Mouse (Mus musculus) hindbrain, postnatal 0 days (tissue): ENCODE results near the gene Hist1h2be. TPM values are rescaled to one million over a fixed set of nuclear protein-coding genes. Genes with fewer than 3 reads are reported as not detected.
A peak's percentile ranks its signal among the peaks of the same experiment; 100 is the strongest.
"Not testable (repeated sequence)": the region's sequence is repeated elsewhere in the genome, so short reads cannot be mapped to it uniquely, and the experiment has no call there.

ENCODE experiments used
- ATAC-seq: fragments of 200-750 bp; cut with Nextera tagmentation; 2 replicates; pipeline ENCODE4 v1.8.0; 2017; ENCODE audit warnings: mild to moderate bottlenecking, moderate TSS enrichment, moderate library complexity
- DNase-seq: peaks from one replicate; pipeline ENCODE4 v3.0.0-alpha.2; 2015; ENCODE audit warnings: low spot score
- H3K27ac ChIP-seq: fragments of 300-500 bp; sonication (generic); 2 replicates; pipeline ENCODE4 v1.5.1; 2014; ENCODE audit warnings: mild to moderate bottlenecking
- H3K27me3 ChIP-seq: fragments of 300-500 bp; sonication (generic); 2 replicates; pipeline ENCODE4 v1.6.1; 2014; ENCODE audit warnings: low read length, mixed read lengths; ENCODE audit not compliant: insufficient read depth
- H3K36me3 ChIP-seq: fragments of 300-500 bp; sonication (generic); 2 replicates; pipeline ENCODE4 v1.6.1; 2014; ENCODE audit warnings: low read length, mixed read lengths; ENCODE audit not compliant: insufficient read depth
- H3K4me1 ChIP-seq: fragments of 300-500 bp; sonication (generic); 2 replicates; pipeline ENCODE4 v1.6.1; 2014; ENCODE audit warnings: antibody characterized with exemption, low read length, mixed read lengths; ENCODE audit not compliant: insufficient read depth
- H3K4me2 ChIP-seq: fragments of 300-500 bp; sonication (generic); 2 replicates; pipeline ENCODE4 v1.6.1; 2014; ENCODE audit warnings: low read depth, mild to moderate bottlenecking, low read length, moderate library complexity, mixed read lengths
- H3K4me3 ChIP-seq: fragments of 300-500 bp; sonication (generic); 2 replicates; pipeline ENCODE4 v1.5.1; 2014; ENCODE audit warnings: low read length
- H3K9ac ChIP-seq: fragments of 300-500 bp; sonication (generic); replicated peaks from 2 replicates; pipeline ENCODE4 v1.6.1; 2014; ENCODE audit warnings: mild to moderate bottlenecking, low read length, moderate library complexity, mixed read lengths
- H3K9me3 ChIP-seq: fragments of 300-500 bp; sonication (generic); 2 replicates; pipeline ENCODE4 v1.6.1; 2016; ENCODE audit warnings: low read length, mixed read lengths
- CTCF ChIP-seq: IDR thresholded peaks from 2 replicates; pipeline ENCODE4 v1.5.1; 2016; ENCODE audit warnings: antibody characterized with exemption, control low read depth, low read depth
- WGBS: fragments of 180-500 bp; shearing (Covaris S2); extraction: QIAGEN DNeasy Blood & Tissue Kit; methylation state at CpG from one replicate; pipeline ENCODE4 v1.1.7; 2014; 5-methylcytosine and 5-hydroxymethylcytosine counted together
- polyA plus RNA-seq: library from polyadenylated mRNA; unstranded; fragments of >200 nt; fragmentation: Nextera tagmentation; extraction: Ambion mirVana; gene quantifications from 2 replicates; pipeline ENCODE4 v1.2.1, GENCODE M21; 2015
- total RNA-seq: library from RNA; depleted of rRNA; stranded (reverse); fragments of >200 nt; gene quantifications from 2 replicates; pipeline ENCODE4 v1.2.3, GENCODE M21; 2014

Gene Hist1h2be
- total and polyA plus RNA-seq, 2 experiments from 2014 or later: 0.41 to 304 TPM

DNA sequence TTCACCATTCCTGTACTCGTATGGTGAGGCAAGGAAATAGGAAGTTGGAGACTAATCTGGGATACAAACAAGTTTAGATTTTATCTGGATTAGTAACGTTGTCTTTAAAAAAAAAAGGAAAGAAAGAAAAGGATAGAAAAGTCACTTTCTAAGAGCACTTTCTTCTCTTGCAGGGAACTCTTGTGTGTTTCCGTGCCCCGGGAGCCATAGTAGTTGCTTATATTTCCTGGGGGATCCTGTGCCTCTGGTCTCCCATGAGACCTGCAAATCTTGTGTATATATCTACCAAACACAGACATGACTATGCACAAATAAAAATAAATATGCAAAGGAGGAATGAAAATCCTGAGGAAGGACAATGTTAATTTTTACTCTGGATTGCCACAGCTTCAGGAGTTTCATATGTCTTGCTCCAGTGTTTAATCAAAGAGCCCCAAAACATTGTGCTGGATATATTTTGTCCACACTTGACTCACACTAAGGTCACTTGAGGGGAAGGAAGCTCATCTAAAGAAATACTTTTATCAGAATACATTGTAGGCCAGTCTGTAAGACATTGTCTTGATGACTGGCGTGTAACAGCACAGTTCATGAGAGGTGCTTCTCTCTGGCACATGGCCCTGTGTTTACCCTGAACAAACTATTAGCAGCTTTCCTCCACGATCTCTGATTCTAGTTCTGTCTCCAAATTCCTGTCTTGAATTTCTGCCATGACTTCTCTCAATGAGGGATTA is 43.9 kb downstream of the Hist1h2be start:
- Histone ChIP-seq H3K27ac (no peak overlapping the region), H3K4me2 (peak overlapping the region; percentile 52), H3K4me3 (no peak overlapping the region), H3K9me3 (no peaks in the 10 kb centered on the region), H3K36me3 (no peaks in the 10 kb centered on the region), H3K27me3 (no peaks in the 10 kb centered on the region), H3K4me1 (0 out of 2 replicates have a peak, but pooled peaks cover 7% of the 10 kb centered on the region), H3K9ac (peak overlapping the region; percentile 42; the same call in 1 of the 2 replicates)
- ATAC-seq: no peak
- DNase-seq: no peak
- 55% methylated on average over 6 of the region's 6 CpGs for WGBS
- TF ChIP-seq CTCF: no peak

DNA sequence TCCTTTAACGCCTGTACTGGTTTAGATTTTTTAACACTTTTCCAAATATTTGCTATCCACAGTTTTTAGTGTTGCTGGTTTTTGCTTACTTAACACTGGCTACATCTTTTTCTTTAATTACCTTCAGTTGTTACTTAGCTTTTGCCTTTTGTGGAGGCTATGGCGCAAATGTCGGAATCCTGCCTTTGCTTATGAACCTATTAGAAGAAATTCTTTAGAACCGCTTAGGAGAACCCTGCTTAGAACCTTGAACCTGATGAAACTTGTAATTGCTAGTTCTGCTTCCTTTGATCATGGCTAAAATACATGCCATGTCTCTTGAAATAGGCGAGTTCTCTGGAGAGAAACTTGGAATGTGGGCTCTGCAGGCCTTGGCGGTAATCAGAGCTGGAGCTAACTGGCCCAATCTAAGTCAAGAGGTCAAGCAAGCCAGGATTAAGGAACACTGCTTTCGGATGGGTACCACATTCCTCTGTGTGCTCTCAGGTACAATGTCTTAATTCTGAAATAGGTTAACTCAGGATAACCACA is 44.5 kb downstream of the Hist1h2be start:
- Histone ChIP-seq H3K4me2 (peak overlapping the region; percentile 52), H3K9me3 (no peaks in the 10 kb centered on the region), H3K27ac (peak overlapping the region; percentile 70), H3K4me1 (0 out of 2 replicates have a peak, but pooled peaks cover 3% of the 10 kb centered on the region), H3K4me3 (peak overlapping the region; percentile 32), H3K9ac (peak overlapping the region; percentile 42; the same call in 1 of the 2 replicates), H3K27me3 (no peaks in the 10 kb centered on the region), H3K36me3 (no peaks in the 10 kb centered on the region)
- 8% methylated on average over 7 of the region's 7 CpGs for WGBS
- TF ChIP-seq CTCF: no peak
- ATAC-seq (no peak), DNase-seq (no peak)

DNA sequence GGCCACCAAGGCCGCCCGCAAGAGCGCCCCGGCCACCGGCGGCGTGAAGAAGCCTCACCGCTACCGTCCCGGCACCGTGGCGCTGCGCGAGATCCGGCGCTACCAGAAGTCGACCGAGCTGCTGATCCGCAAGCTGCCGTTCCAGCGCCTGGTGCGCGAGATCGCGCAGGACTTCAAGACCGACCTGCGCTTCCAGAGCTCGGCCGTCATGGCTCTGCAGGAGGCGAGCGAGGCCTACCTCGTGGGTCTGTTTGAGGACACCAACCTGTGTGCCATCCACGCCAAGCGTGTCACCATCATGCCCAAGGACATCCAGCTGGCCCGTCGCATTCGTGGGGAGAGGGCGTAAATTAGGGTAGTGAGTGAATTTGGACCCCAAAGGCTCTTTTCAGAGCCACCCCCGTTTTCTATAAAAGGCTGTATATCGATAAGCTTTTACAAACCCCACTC is 45.0 kb downstream of the Hist1h2be start:
- Histone ChIP-seq H3K4me3 (peak overlapping the region; percentile 32), H3K4me2 (peak overlapping the region; percentile 52), H3K27ac (peak overlapping the region; percentile 70), H3K9ac (peak overlapping the region; percentile 42; the same call in 1 of the 2 replicates)
- not testable (repeated sequence) for H3K9me3 ChIP-seq, H3K4me1 ChIP-seq, H3K27me3 ChIP-seq, DNase-seq, H3K36me3 ChIP-seq, ATAC-seq
- WGBS: 0% methylated on average over 13 of the region's 40 CpGs

DNA sequence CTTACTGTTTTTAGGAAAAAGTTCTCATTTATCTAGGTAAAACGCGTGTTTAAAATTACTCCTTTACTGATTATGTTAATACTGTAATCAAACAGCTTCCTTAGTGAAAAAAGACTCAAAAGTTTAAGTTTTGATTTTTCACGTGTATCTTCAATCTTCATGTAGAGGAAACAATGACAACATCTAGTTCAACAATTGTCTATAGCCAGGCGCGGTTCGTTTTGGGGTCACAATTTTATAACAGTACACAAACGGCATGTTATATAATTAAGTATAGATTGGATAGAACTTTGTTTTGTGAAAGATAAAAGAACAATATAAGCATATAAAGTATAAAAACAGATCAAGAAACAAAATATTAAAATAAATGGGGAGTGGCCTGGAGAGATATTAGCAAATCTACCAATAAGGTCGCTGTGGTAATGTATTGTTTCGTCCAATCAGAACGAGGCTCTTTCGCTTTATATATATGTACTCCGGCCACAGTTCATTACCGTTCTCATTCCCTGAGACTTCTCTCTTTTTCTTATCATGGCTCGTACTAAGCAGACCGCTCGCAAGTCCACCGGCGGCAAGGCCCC is 45.6 kb downstream of the Hist1h2be start, which contains the start of gene Hist1h3d:
Gene Hist1h3d (plus strand): TSS at position 493 of the 581 bp plus-strand sequence.
- H3K4me1 ChIP-seq: peaks cover 3% of the 10 kb centered on the region; the same call in 1 of the 2 replicates
- peak within 1 kb of the TSS; percentile 70 for H3K27ac ChIP-seq
- H3K9ac ChIP-seq: peak within 1 kb of the TSS; percentile 42; the same call in 1 of the 2 replicates
- DNase-seq (peak; percentile 88), ATAC-seq (peak; percentile 69)
- H3K9me3 ChIP-seq: no peaks in the 10 kb centered on the region
- no peaks in the 10 kb centered on the region for H3K36me3 ChIP-seq
- TF ChIP-seq CTCF: no peak
- WGBS: under 1% methylated on average over 18 of the region's 18 CpGs
- H3K4me3 ChIP-seq: peak within 1 kb of the TSS; percentile 32
- peak within 1 kb of the TSS; percentile 52 for H3K4me2 ChIP-seq
- no peaks in the 10 kb centered on the region for H3K27me3 ChIP-seq

DNA sequence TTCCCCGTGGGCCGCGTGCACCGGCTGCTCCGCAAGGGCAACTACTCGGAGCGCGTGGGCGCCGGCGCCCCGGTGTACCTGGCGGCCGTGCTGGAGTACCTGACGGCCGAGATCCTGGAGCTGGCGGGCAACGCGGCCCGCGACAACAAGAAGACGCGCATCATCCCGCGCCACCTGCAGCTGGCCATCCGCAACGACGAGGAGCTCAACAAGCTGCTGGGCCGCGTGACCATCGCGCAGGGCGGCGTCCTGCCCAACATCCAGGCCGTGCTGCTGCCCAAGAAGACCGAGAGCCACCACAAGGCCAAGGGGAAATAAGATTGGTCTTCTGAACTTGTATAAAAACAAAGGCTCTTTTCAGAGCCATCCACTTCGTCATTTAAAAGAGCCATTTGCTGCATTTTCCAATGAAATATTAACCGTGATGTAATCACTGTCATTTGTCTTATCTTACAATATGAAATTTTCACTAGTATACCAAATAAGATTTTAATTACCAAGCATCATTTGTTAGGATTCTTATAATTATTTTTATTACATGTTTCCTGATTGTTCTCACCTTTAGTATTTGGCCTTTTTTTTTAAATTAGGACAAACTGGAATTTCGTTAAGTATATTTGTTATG is 46.3 kb downstream of the Hist1h2be start:
- not testable (repeated sequence) for H3K4me1 ChIP-seq, H3K36me3 ChIP-seq, DNase-seq, H3K9me3 ChIP-seq, H3K27me3 ChIP-seq, H3K9ac ChIP-seq
- ATAC-seq: peak; percentile 18
- H3K27ac ChIP-seq: peak overlapping the region; percentile 81
- H3K4me2 ChIP-seq: peak overlapping the region; percentile 59
- under 1% methylated on average over 5 of the region's 39 CpGs for WGBS
- H3K4me3 ChIP-seq: peak overlapping the region; percentile 32

DNA sequence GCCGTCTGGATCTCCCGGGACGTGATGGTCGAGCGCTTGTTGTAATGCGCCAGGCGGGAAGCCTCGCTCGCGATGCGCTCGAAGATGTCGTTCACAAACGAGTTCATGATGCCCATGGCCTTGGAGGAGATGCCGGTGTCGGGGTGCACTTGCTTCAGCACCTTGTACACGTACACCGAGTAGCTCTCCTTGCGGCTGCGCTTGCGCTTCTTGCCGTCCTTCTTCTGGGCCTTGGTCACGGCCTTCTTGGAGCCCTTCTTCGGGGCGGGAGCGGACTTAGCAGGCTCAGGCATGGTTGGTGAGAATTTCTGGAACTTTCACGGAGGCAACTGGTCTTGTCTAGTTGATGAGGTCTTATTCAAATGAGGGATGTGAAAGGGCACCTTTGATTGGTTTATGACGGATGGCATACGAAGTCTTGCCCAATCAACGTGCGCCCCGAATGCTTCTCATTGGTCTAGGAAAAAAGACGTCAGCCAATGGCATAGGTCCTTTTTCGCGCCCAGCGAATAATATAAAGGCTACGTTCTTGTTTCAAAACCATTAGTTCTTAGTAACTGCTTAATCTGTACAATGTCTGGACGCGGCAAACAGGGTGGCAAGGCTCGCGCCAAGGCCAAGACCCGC is 46.9 kb downstream of the Hist1h2be start, which contains the start of the genes Hist1h2bf and Hist1h2ad:
Gene Hist1h2bf (minus strand): TSS at position 299 of the 627 bp plus-strand sequence.
Gene Hist1h2ad (plus strand): TSS at position 484 of the 627 bp plus-strand sequence.
- not testable (repeated sequence) for H3K9me3 ChIP-seq, H3K9ac ChIP-seq, H3K27me3 ChIP-seq, H3K4me1 ChIP-seq, H3K36me3 ChIP-seq
- Histone ChIP-seq H3K4me3 (peak within 1 kb of the TSS; percentile 32), H3K27ac (peak within 1 kb of the TSS; percentile 81), H3K4me2 (peak within 1 kb of the TSS; percentile 59)
- under 1% methylated on average over 30 of the region's 42 CpGs for WGBS
- ATAC-seq: peak; percentile 95
- DNase-seq: peak; percentile 99

DNA sequence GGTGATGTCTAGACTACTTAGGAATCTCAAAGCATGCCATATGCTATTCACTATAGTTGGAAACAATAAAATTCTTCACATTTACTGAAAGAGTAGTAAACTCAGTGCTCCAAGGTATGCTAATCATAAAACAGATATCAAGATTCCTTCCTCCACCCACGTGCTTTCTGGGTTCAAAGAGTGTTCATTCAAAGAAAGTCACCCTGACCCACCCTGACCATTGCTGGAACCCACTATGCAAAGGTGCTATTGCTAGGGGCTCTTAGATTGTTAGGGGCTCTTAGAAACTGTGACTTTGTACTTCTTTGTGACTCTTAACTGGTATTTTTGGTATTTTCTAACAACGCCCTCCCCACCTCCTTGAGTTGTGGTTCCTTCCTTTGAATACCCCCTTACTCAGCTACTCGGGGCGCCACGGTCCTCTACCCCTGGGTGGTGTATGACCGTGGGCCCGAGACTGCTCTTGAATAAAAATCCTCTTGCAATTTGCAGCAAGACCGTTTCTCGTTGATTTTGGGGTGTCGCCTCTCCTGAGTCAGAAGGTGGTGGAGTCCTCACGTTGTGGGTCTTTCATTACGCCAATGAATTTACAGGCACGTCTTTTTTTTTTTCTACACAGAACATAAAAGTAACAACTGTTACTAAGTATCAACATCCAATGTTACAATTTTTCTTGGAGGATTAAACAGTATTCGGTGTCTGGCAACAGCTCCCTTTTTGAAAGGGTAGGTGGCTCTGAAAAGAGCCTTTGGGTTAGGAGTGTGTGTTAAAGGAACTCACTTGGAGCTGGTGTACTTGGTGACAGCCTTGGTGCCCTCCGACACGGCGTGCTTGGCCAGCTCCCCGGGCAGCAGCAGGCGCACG is 47.7 kb downstream of the Hist1h2be start:
- peak overlapping the region; percentile 39 for H3K4me3 ChIP-seq
- not testable (repeated sequence) for DNase-seq, ATAC-seq, H3K4me1 ChIP-seq, H3K9me3 ChIP-seq, H3K27me3 ChIP-seq, H3K36me3 ChIP-seq, H3K9ac ChIP-seq
- peak overlapping the region; percentile 81 for H3K27ac ChIP-seq
- peak overlapping the region; percentile 59 for H3K4me2 ChIP-seq
- WGBS: 9% methylated on average over 17 of the region's 20 CpGs
